Mouse (Mus musculus): ENCODE data around the gene Pak3. TPM values are rescaled to one million over a fixed set of nuclear protein-coding genes. Genes with fewer than 3 reads are reported as not detected.
"Not testable (repeated sequence)": the region's sequence is repeated elsewhere in the genome, so short reads cannot be mapped to it uniquely, and the experiment has no call there.

Gene Pak3
- polyA plus RNA-seq (2015; fragmentation: Nextera tagmentation; extraction: Ambion mirVana): 166 and 180 TPM in 2 replicates

DNA sequence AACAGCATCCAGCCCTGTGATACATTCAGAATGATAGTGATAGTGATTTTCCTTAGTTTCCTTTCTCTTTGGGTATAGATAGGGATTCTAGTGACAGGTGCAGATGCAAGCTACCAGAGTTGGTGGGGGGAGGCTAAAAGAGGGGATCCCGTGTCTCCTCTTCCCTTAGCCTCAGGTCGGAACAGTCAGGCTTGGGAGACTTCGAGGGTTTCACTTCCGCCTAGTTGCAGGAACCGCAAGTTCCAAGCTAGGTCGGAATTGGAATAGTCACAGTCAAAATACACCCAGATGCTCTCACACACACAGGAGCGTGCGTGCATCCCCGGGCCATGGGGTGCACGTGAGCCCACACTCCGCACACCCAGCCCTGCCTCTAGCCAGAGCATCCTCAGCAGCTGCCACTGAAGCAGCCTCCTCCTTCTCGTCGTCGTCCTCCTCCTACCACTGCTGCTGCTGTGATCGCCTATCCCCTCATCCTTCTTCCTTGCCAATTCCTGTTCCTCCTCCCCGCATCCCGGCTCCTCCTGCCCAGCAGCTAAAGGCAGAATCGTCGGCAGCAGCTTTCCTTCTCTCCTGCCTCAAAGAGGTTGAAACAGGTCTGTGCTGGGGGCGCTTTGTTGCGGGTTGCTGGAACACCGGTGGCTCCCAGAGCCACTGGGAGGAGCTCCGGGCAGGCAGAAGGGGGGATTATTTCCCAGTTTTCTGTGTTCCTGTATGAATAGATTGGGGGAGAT, at the start of gene Pak3:
TSS of gene Pak3 (plus strand) at position 424 of the 734 bp plus-strand sequence.
- WGBS: 19% methylated on average over 23 of the region's 23 CpGs
- H3K27me3 ChIP-seq (replicated peaks; ENCODE audit: control insufficient read depth, insufficient read depth, low read length): no peaks in the 10 kb centered on the region

DNA sequence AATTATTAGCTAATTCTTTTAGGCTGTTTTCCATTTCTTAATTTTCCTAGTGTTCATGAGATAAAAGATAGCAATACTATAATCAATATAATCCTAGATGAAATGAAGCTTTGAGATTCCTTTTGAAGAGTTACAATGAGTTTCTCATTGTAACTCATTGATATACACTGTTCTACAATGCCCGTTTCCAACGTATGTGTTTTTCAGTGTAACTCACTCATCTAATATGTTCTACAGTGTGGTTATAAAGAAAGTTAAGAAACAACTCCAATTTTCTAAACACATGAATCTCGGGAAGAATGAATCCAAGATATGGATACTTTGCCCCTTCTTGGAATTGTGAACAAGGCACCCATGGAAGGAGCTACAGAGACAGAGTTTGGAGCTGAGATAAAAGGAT, 35.5 kb upstream of the Pak3 start:
- 67% methylated on average over 3 of the region's 3 CpGs for WGBS
- H3K4me1 ChIP-seq (replicated peaks; ENCODE audit: control insufficient read depth, insufficient read depth, low read length): no peaks in the 10 kb centered on the region
- no peak overlapping the region for H3K4me2 ChIP-seq (ENCODE audit: low read length)
- peak; percentile 100 for ATAC-seq
- H3K4me3 ChIP-seq (replicated peaks; ENCODE audit: low read length): no peak overlapping the region
- no peaks in the 10 kb centered on the region for H3K27me3 ChIP-seq (replicated peaks; ENCODE audit: control insufficient read depth, insufficient read depth, low read length)
- no peaks in the 10 kb centered on the region for H3K9me3 ChIP-seq (ENCODE audit: control insufficient read depth, low read length)
- H3K36me3 ChIP-seq (ENCODE audit: control insufficient read depth, insufficient read depth): no peaks in the 10 kb centered on the region
- H3K27ac ChIP-seq (ENCODE audit: low read length): no peak overlapping the region
- no peak overlapping the region for H3K9ac ChIP-seq (replicated peaks; ENCODE audit: low read depth, low read length)

More for the DNA sequence above, at the start of gene Pak3:
- peak within 1 kb of the TSS; percentile 41 for H3K4me2 ChIP-seq (ENCODE audit: low read length)
- H3K9me3 ChIP-seq (ENCODE audit: control insufficient read depth, low read length): no peaks in the 10 kb centered on the region
- peak within 1 kb of the TSS; percentile 67 for H3K9ac ChIP-seq (replicated peaks; ENCODE audit: low read depth, low read length)
- H3K36me3 ChIP-seq (ENCODE audit: control insufficient read depth, insufficient read depth): no peaks in the 10 kb centered on the region
- H3K4me1 ChIP-seq (replicated peaks; ENCODE audit: control insufficient read depth, insufficient read depth, low read length): no peaks in the 10 kb centered on the region
- peak; percentile 88 for ATAC-seq
- peak within 1 kb of the TSS; percentile 45 for H3K4me3 ChIP-seq (replicated peaks; ENCODE audit: low read length)
- H3K27ac ChIP-seq (ENCODE audit: low read length): peak within 1 kb of the TSS; percentile 82

GRCm38 (mm10) chrX:143501053-143501695, 17.2 kb upstream of the Pak3 start:
- H3K27me3 ChIP-seq (replicated peaks; ENCODE audit: control insufficient read depth, insufficient read depth, low read length): no peaks in the 10 kb centered on the region; the same call in 1 of the 2 replicates
- WGBS: 73% methylated on average over 4 of the region's 4 CpGs
- ATAC-seq: no peak
- H3K4me2 ChIP-seq (ENCODE audit: low read length): no peak overlapping the region
- H3K36me3 ChIP-seq (ENCODE audit: control insufficient read depth, insufficient read depth): no peaks in the 10 kb centered on the region
- H3K9me3 ChIP-seq (ENCODE audit: control insufficient read depth, low read length): no peaks in the 10 kb centered on the region
- no peaks in the 10 kb centered on the region for H3K4me1 ChIP-seq (replicated peaks; ENCODE audit: control insufficient read depth, insufficient read depth, low read length)
- no peak overlapping the region for H3K27ac ChIP-seq (ENCODE audit: low read length)
- no peak overlapping the region for H3K9ac ChIP-seq (replicated peaks; ENCODE audit: low read depth, low read length)
- no peak overlapping the region for H3K4me3 ChIP-seq (replicated peaks; ENCODE audit: low read length)

- 63% methylated on average over 5 of the region's 5 CpGs for WGBS
- no peaks in the 10 kb centered on the region for H3K36me3 ChIP-seq (ENCODE audit: control insufficient read depth, insufficient read depth)
Observed at GRCm38 (mm10) chrX:143501776-143502365, 16.5 kb upstream of the Pak3 start.

GRCm38 (mm10) chrX:143518917-143519316, 526 bp downstream of the Pak3 start:
- H3K27me3 ChIP-seq (replicated peaks; ENCODE audit: control insufficient read depth, insufficient read depth, low read length): no peaks in the 10 kb centered on the region

More at GRCm38 (mm10) chrX:143501776-143502365, 16.5 kb upstream of the Pak3 start:
- no peak overlapping the region for H3K27ac ChIP-seq (ENCODE audit: low read length)
- no peak for ATAC-seq
- no peak overlapping the region for H3K4me2 ChIP-seq (ENCODE audit: low read length)
- no peaks in the 10 kb centered on the region for H3K4me1 ChIP-seq (replicated peaks; ENCODE audit: control insufficient read depth, insufficient read depth, low read length)
- no peak overlapping the region for H3K4me3 ChIP-seq (replicated peaks; ENCODE audit: low read length)
- H3K27me3 ChIP-seq (replicated peaks; ENCODE audit: control insufficient read depth, insufficient read depth, low read length): no peaks in the 10 kb centered on the region; the same call in 1 of the 2 replicates
- H3K9ac ChIP-seq (replicated peaks; ENCODE audit: low read depth, low read length): no peak overlapping the region
- no peaks in the 10 kb centered on the region for H3K9me3 ChIP-seq (ENCODE audit: control insufficient read depth, low read length)

DNA sequence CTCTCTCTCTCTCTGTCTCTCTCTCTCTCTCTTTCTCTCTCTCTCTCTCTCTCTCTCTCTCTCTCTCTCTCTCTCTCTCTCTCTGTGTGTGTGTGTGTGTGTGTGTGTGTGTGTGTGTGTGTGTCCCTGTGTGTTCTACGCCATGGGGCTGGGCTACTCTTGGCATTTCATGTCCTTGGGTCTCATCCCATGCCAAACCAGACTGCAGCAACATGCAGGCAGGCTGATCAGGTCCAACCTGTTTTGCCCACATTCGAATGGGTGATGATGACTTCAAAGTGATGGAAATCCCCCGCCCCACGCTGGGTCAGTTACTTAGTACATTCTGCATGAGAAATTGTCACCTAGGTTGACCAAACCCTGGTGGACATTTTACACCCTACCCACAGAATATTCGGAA, 1.1 kb downstream of the Pak3 start:
- H3K9ac ChIP-seq (replicated peaks; ENCODE audit: low read depth, low read length); H3K27me3 ChIP-seq (replicated peaks; ENCODE audit: control insufficient read depth, insufficient read depth, low read length); H3K27ac ChIP-seq (ENCODE audit: low read length); ATAC-seq; H3K36me3 ChIP-seq (ENCODE audit: control insufficient read depth, insufficient read depth); H3K9me3 ChIP-seq (ENCODE audit: control insufficient read depth, low read length); H3K4me1 ChIP-seq (replicated peaks; ENCODE audit: control insufficient read depth, insufficient read depth, low read length): not testable (repeated sequence)
- peak overlapping the region; percentile 21 for H3K4me3 ChIP-seq (replicated peaks; ENCODE audit: low read length)
- 35% methylated on average over 5 of the region's 5 CpGs for WGBS
- H3K4me2 ChIP-seq (ENCODE audit: low read length): peak overlapping the region; percentile 41

More at GRCm38 (mm10) chrX:143518917-143519316, 526 bp downstream of the Pak3 start:
- peak overlapping the region; percentile 45 for H3K4me3 ChIP-seq (replicated peaks; ENCODE audit: low read length)
- H3K27ac ChIP-seq (ENCODE audit: low read length): peak overlapping the region; percentile 82
- peak overlapping the region; percentile 67 for H3K9ac ChIP-seq (replicated peaks; ENCODE audit: low read depth, low read length)
- H3K36me3 ChIP-seq (ENCODE audit: control insufficient read depth, insufficient read depth): no peaks in the 10 kb centered on the region
- peak overlapping the region; percentile 41 for H3K4me2 ChIP-seq (ENCODE audit: low read length)
- ATAC-seq: peak; percentile 77
- 16% methylated on average over 7 of the region's 7 CpGs for WGBS
- H3K9me3 ChIP-seq (ENCODE audit: control insufficient read depth, low read length): no peaks in the 10 kb centered on the region
- no peaks in the 10 kb centered on the region for H3K4me1 ChIP-seq (replicated peaks; ENCODE audit: control insufficient read depth, insufficient read depth, low read length)

- peak overlapping the region; percentile 41 for H3K4me2 ChIP-seq (ENCODE audit: low read length)
- 47% methylated on average over 1 of the region's 1 CpGs for WGBS
- no peaks in the 10 kb centered on the region for H3K4me1 ChIP-seq (replicated peaks; ENCODE audit: control insufficient read depth, insufficient read depth, low read length)
- H3K27me3 ChIP-seq (replicated peaks; ENCODE audit: control insufficient read depth, insufficient read depth, low read length): no peaks in the 10 kb centered on the region
- no peak overlapping the region for H3K9ac ChIP-seq (replicated peaks; ENCODE audit: low read depth, low read length)
- no peaks in the 10 kb centered on the region for H3K36me3 ChIP-seq (ENCODE audit: control insufficient read depth, insufficient read depth)
- no peaks in the 10 kb centered on the region for H3K9me3 ChIP-seq (ENCODE audit: control insufficient read depth, low read length)
- H3K27ac ChIP-seq (ENCODE audit: low read length): no peak overlapping the region
- ATAC-seq: peak; percentile 34; the same call in 1 of the 2 replicates
- peak overlapping the region; percentile 1; the same call in 1 of the 2 replicates for H3K4me3 ChIP-seq (replicated peaks; ENCODE audit: low read length)
Observed at GRCm38 (mm10) chrX:143520195-143520594, 1.8 kb downstream of the Pak3 start.

DNA sequence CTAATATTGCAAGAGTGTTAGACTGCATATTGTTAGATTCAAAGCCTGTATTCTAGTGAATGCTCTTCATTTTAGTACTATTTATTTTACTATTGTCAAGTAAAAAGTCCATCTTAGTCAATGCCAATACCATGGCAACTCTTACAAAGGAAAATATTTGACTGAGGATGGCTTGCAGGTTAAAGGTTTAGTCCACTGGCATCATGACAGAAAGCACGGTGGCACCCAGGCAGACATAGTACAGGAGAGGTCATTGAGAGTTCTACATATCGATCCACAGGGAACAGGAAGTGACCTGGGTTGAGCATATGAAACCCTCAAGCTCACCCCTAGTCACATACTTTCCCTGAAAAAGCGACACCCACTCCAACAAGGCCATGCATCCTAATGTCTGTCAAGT, 13.9 kb downstream of the Pak3 start:
- Histone ChIP-seq H3K9ac (replicated peaks; ENCODE audit: low read depth, low read length) (no peak overlapping the region), H3K9me3 (ENCODE audit: control insufficient read depth, low read length) (no peaks in the 10 kb centered on the region), H3K27ac (ENCODE audit: low read length) (no peak overlapping the region), H3K36me3 (ENCODE audit: control insufficient read depth, insufficient read depth) (no peaks in the 10 kb centered on the region), H3K27me3 (replicated peaks; ENCODE audit: control insufficient read depth, insufficient read depth, low read length) (no peaks in the 10 kb centered on the region), H3K4me2 (ENCODE audit: low read length) (no peak overlapping the region), H3K4me1 (replicated peaks; ENCODE audit: control insufficient read depth, insufficient read depth, low read length) (peaks cover 5% of the 10 kb centered on the region; the same call in 1 of the 2 replicates), H3K4me3 (replicated peaks; ENCODE audit: low read length) (no peak overlapping the region)
- WGBS: 91% methylated on average over 3 of the region's 3 CpGs
- no peak for ATAC-seq

- no peaks in the 10 kb centered on the region for H3K27me3 ChIP-seq (replicated peaks; ENCODE audit: control insufficient read depth, insufficient read depth, low read length)
- no peak overlapping the region for H3K9ac ChIP-seq (replicated peaks; ENCODE audit: low read depth, low read length)
- WGBS: 35% methylated on average over 3 of the region's 3 CpGs
- ATAC-seq: peak; percentile 77
- H3K4me2 ChIP-seq (ENCODE audit: low read length): no peak overlapping the region
- H3K9me3 ChIP-seq (ENCODE audit: control insufficient read depth, low read length): no peaks in the 10 kb centered on the region
- H3K27ac ChIP-seq (ENCODE audit: low read length): no peak overlapping the region
- H3K36me3 ChIP-seq (ENCODE audit: control insufficient read depth, insufficient read depth): no peaks in the 10 kb centered on the region
- H3K4me3 ChIP-seq (replicated peaks; ENCODE audit: low read length): no peak overlapping the region
- H3K4me1 ChIP-seq (replicated peaks; ENCODE audit: control insufficient read depth, insufficient read depth, low read length): peaks cover 5% of the 10 kb centered on the region; the same call in 1 of the 2 replicates
Observed at GRCm38 (mm10) chrX:143533574-143533973, 15.2 kb downstream of the Pak3 start.

Data from forebrain, embryonic 16.5 days (tissue).